Mouse (Mus musculus) layer of hippocampus, postnatal 36 days (tissue): ENCODE data around the gene Slc6a4. TPM values are rescaled to one million over a fixed set of nuclear protein-coding genes. Genes with fewer than 3 reads are reported as not detected.

ENCODE experiments used
- DNase-seq, 2 experiments: peaks; one replicate each; pipeline ENCODE4 v3.0.0; 2022
- total RNA-seq, 2 experiments: library from RNA; stranded (reverse); gene quantifications; 2 replicates each; pipeline ENCODE4 v1.2.3; 2021

Gene Slc6a4
- not detected for total RNA-seq

DNA sequence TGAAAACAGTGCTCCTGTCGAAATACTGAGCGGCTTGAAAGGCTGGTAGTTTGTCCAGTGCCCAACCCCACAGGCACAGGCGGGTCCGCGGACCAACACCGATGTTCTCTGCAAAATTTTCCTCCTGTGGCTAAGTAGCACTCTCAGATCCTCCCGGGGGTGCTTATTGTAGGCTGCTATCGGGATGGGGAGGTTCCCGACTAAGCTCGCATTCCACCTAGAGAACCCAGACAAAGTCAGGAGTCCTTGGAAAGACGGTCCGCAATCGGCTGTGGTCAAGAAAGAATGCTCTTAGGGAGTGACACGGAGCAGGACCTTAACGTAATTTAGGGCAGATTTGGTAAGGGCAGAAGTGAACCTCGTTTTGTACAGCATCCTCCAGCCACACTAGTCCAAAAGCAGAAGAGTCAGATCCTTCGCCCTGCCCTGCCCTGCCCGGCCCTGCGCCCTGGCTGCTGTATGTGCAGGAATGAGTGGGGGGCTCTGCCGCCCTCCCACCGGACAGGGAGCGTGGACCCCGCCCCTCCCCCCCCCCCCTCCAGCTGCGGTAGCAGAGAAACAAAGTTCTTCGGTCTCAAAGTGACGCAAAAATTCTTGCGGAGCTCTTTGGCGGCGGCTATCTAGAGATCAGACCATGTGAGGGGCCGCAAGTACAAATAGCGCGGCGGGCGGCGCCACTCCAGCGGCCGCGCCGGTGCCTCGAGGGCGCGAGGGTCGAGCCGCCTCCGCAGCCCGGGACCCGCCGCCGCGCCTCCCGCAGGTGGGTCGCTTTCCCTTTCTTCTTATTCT, at the start of gene Slc6a4:
Gene Slc6a4, plus strand, starts transcription at position 688 of the 789 bp plus-strand sequence.
- no peak for DNase-seq

DNA sequence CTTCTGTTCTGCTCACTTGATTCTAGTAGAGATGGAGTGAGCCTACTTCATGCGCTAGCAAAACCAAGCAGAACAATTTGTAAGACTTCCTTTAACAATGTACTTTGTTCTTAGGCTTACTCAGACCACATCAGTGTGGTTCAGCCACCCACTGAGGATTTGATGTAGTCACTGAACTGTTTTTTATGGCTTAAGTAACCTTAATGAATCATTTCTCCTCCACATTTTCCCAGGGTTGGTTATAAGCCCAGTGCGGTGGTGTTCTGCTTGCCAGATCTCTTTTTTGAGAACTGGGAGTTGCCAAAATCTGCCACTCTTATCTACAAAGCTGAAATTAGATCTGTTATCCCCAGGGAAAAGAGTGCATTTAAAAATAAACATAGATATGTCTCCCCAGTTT, 44.9 kb upstream of the Slc6a4 start:
- DNase-seq, result no peak

DNA sequence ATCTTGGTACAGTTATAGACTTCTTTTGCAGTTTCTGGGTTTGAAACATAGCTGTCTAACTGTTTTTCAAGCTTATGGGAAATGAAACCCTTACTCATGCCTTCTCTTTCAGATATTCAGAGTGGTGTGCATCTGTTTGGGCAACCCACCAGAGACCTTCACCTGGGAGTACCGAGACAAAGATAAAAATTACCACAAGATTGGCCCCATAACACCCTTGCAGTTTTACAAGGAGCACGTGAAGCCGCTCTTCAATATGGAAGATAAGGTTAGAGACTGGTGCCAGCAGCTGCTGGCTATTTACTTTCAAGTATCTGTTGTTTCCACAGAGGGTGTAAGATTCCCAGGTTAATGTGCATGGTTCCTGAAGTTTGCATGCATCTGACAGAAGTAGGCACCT, 32.7 kb upstream of the Slc6a4 start:
- no peak for DNase-seq

DNA sequence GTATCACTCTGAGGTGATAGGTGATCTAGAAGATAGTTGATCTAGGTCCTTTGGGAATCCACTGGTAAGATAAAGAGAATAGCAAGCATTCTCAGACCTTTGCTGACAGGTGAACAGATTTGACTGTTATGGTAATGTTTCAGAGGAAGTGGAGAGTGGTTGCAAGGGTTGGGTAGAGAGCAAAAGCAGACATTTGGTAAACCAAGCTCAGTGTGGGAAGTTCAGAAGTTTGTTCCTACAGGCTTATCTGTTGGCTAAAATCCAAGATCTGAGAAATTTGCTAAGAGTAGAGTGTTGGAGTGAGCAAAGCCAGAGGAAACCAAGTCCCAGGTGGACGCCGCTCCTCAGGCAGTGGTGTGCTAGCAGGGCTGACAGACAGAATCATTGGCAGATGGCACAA, 28.1 kb upstream of the Slc6a4 start:
- DNase-seq, result no peak

DNA sequence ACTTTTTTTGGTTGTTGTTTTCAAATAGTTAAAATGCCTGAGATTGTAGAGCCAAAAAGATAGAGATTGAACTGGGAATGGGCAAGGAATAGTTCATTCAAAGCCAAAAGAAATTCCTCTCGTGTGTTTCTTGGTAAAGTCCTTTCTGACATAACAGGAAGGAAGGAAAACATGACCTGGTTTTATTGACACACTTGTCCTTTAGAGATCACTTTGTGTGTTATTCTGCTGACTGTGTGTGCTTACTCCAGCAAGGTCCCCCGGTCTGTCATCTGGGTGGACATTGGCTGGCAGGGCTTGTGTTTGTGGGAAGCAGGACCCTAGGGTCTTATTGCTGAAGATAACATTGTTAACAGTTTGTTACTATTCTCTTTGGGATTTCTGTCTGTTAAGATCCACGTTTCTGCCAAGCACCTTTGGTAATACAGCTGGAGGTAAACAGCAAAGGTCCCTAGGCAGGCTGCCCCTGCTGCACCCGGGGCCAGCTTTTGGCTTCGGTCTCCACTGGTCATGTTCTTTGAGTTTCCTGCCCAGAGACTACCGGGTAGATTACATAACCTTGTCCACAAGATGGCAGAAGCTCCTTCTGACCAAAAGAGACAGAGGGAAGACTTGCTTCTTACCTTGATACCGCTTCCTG, 23.6 kb upstream of the Slc6a4 start:
- DNase-seq, result no peak

DNA sequence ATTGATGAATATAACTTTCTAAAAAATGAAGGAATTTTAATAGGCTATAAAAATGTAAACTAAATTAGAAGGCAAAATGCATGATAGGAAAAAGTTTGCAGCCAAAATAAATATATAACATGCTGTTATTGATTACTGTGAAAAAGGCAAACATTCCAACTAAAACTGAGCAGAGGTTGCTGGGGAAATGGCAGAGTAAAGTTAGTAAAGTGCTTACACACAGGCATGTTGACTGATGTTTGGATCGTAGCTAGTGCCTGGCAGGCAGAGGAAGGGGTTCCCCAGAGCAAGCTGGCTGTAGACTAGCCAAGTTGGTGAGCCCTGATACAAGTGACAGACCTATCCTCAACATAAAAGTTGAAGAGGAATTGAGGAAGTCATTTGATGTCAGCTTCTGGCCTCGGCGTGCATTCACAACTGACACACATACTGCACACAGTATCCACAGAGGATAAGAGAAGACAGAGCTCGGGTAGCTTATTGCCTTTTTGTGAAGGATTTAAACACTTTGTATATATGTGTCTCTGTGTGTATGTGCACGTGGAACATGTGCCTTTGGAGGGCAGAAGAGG, 16.7 kb upstream of the Slc6a4 start:
- no peak for DNase-seq

- no peak for DNase-seq
Observed at GRCm38 (mm10) chr11:76982415-76982814, 16.0 kb upstream of the Slc6a4 start.

DNA sequence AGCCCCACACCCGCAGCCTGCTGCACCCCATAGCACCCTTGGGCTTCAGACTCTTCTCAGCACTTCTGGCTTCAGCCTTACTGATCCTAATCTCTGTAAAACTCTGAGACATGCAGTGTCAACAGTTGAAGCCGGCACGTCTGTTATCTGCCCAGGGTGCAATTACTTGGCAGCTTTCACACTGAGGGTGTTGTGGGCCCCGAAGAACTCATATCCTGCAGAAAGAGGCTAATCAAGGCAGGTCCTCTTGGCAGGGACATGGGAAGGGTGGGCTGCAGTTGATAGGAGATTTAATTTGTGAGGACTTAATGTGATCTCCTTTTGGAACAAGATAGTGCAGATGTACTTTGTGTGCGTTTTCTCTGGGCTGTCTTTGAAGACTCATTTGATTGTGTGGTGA, 14.8 kb upstream of the Slc6a4 start:
- no peak for DNase-seq

DNA sequence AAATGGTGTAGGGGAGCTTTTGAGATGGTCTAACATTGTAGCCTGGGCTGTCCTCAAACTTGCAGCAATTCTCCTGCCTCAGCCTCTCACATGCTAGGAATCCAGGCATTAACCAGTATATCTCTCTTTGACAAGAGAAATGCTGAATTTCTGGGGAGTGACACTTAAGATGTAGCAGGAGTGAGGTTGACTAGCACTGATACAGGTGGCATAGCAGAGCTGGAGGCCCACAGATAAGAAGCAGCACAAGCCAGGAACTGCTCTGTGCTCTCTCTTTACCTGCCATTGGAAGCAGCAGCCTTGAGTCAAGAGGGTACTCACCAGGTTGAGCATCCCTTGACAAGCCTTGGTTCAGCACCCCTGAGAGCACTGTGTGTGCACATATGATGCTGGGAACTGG, 14.2 kb upstream of the Slc6a4 start:
- DNase-seq, result no peak

DNA sequence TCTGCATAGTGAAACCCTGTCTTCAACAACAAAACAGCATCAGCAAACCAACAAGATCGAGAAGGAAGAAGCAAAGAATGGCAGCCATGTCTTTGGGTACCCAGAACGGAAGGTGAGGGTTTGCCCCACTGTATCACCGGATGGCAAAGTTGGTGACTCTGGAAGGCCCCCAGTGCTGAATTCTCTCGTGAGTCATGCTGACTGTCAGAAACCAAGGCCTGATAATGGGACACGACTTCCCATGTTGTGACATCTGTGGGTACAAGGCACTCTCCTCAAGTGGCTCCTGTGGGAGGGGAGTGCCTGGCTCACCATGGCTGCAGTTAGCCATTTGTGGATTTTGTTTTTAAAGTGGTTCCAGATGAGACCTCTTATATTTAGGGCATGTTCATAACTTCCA, 7.6 kb upstream of the Slc6a4 start:
- DNase-seq, result no peak

DNA sequence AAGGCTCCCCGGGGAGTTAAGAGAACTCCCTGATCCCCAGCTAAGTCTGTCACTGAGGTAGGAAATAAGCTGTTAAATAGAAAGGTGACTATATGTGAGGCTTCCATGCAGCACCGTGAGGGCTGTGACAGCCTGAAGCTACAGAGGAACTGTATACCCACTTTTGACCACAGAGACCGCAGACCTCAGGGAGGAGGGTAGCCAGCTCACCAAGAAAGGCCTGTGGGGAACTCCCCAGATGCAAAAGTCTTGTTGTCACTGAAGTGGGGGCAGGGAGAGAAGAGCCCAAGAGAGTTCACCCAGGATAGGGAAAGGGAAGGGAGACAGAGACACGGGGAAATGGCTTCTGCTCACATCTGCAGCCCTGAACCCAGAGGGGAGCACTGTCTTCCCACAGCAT, 5.5 kb upstream of the Slc6a4 start:
- no peak for DNase-seq

GRCm38 (mm10) chr11:76995966-76996672, 2.3 kb upstream of the Slc6a4 start:
- DNase-seq, result peak in 1 of 2 experiments; percentile 9

- DNase-seq, result peak; percentile 36 to 61
Observed at GRCm38 (mm10) chr11:76997305-76997704, 1.1 kb upstream of the Slc6a4 start.

DNA sequence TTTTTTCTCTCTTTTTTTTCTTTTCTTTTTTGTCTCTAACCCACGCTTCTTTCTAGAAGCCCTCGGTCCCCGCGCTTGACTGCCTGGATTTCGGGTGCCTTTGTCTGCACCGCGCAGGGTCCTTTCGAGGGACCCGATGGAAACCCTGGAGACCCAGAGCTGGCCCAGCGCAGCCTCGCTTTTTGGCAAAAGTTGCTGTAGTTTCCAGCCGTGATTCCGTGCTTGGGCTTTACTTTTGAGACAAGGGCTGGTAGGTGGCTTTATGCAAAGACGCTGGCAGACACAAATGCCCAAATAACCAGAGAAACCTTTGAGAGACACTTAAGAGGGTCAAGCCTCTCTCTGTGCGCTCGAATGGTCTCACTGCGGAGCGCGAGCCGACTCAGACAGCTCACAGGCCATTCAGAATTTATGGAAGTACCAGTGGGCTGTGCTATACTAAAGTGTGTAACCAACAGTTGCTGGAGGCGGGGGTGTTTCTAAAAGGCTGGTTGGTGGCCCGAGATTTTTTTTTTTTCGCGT, 363 bp downstream of the Slc6a4 start:
- DNase-seq, result no peak

DNA sequence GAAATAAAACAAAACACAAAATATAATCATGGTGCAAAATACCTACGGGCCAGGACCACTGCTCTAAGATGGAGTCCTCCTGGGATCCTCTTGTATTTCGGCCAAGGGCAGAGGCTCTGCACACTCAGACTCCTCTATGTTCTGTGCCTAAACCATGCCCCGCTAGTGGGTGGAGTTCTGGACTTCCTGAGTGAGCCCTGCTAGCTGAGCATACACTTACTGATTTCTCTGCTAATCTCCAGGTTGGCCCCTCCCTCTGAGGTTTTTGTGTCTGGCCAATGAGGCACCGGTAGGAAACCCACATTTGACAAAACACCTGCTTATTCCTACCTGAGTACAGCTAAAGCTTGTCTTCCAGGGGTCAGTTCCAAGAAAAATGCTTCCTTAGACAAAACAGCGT, 2.3 kb downstream of the Slc6a4 start:
- no peak for DNase-seq

GRCm38 (mm10) chr11:77002361-77002760, 4.0 kb downstream of the Slc6a4 start:
- no peak for DNase-seq

DNA sequence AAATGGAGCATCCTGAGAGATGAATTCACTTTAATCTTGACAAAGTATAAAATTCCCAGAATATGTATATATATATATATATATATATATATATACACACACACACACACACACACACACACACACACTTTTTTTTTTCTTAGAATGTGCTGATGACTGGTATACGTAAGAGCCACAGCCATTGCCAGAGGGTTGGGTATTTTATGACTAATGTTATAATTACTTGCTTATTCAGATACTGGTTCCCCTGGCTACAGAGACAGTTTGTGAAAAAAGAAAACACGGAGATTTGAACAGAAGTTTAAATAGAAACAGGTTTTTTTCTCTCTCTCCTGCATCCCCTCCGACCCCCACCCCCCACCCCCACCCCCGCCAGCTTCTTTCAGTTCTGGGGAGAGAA, 7.5 kb downstream of the Slc6a4 start:
- DNase-seq, result no peak

DNA sequence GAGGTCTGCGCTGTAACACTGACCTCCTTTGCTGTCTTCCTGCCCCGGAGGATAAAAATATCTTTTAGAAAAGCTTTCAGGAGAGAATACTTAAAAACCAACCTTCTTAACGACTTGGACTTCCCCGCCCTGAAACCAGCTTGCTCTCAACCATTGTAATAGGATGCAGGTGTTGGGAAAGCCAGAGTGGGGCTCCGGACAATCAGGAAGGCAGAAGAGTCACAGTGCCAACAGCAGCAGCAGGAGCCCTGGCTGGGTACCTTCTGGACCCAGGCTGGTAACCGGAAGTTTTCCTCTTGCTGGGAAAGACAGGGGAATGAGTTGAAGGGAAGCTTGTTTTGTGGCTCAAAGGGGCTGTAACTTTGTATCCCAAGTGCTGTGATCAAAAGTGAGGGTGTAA, 8.2 kb downstream of the Slc6a4 start:
- DNase-seq, result no peak

- no peak for DNase-seq
Observed at GRCm38 (mm10) chr11:77009069-77010025, 10.9 kb downstream of the Slc6a4 start.

DNA sequence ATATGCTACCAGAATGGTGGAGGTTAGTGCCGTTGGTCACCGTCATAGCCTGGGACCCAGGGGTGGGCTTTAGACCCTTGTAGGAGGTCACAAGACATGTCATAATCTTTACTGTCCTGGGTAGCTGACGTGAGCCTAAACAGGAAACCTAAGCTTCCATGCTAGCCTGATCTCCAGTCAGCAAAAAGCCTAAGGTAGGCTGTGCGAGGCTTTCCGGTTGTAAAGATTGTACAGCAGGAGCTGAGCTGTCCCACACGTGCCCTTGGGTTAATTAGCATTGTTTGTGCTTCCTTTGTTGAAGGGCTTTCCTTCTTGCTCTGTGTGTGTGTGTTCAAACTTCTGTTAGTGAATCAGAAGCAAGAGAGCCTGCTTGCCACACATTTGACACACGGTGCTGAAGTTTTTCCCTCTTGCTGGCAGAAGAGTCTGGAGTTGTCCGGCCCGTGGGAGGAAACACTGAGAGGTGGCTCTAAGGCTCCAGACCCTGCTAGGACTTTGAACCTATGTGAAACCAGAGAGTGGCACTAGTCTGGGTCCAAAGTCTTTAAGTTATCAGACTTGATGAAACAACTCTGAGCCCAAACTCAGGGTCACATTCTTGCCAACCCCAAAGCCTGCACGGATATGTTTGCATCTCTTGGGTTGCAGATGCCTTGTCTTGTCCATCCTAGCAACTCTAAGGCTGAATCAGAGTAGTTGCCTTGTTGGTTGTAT, 12.5 kb downstream of the Slc6a4 start:
- DNase-seq, result no peak

- DNase-seq, result no peak
Observed at GRCm38 (mm10) chr11:77018046-77018445, 19.6 kb downstream of the Slc6a4 start.
